Mouse (Mus musculus) liver, postnatal 0 days (tissue): ENCODE measurements around the gene Vegfc. TPM values are rescaled to one million over a fixed set of nuclear protein-coding genes. Genes with fewer than 3 reads are reported as not detected.

Experiments
- ATAC-seq: fragments of 200-750 bp; cut with Nextera tagmentation; 2 replicates; pipeline ENCODE4 v1.8.0; 2017; ENCODE audit warnings: mild to moderate bottlenecking, moderate library complexity
- DNase-seq: peaks from one replicate; pipeline ENCODE4 v3.0.0-alpha.2; 2016
- H3K27ac ChIP-seq: fragments of 300-500 bp; sonication (generic); 2 replicates; pipeline ENCODE4 v1.5.1; 2014; ENCODE audit warnings: antibody characterized with exemption, moderate library complexity, mild to moderate bottlenecking, low read depth
- H3K27me3 ChIP-seq: fragments of 300-500 bp; sonication (generic); 2 replicates; pipeline ENCODE4 v1.6.1; 2014; ENCODE audit warnings: low read length, control low read depth, mixed read lengths; ENCODE audit not compliant: insufficient read depth
- H3K36me3 ChIP-seq: fragments of 300-500 bp; sonication (generic); replicated peaks from 2 replicates; pipeline ENCODE4 v1.6.1; 2014; ENCODE audit warnings: mild to moderate bottlenecking, control low read depth, low read length, moderate library complexity, mixed read lengths; ENCODE audit not compliant: insufficient read depth
- H3K4me1 ChIP-seq: fragments of 300-500 bp; sonication (generic); 2 replicates; pipeline ENCODE4 v1.6.1; 2014; ENCODE audit warnings: antibody characterized with exemption, mild to moderate bottlenecking, control low read depth; ENCODE audit not compliant: insufficient read depth
- H3K4me2 ChIP-seq: fragments of 300-500 bp; sonication (generic); 2 replicates; pipeline ENCODE4 v1.6.1; 2014; ENCODE audit warnings: low read depth, mild to moderate bottlenecking, low read length, moderate library complexity, mixed read lengths
- H3K4me3 ChIP-seq: fragments of 300-500 bp; sonication (generic); 2 replicates; pipeline ENCODE4 v1.5.1; 2014; ENCODE audit warnings: low read depth, low read length
- H3K9ac ChIP-seq: fragments of 300-500 bp; sonication (generic); replicated peaks from 2 replicates; pipeline ENCODE4 v1.6.1; 2014; ENCODE audit warnings: mild to moderate bottlenecking, moderate library complexity
- H3K9me3 ChIP-seq: fragments of 300-500 bp; sonication (generic); 2 replicates; pipeline ENCODE4 v1.6.1; 2016; ENCODE audit warnings: mild to moderate bottlenecking, control low read depth, low read length, mixed read lengths
- CTCF ChIP-seq: sonication (generic); IDR thresholded peaks from 2 replicates; pipeline ENCODE4 v1.5.1; 2016; ENCODE audit warnings: antibody characterized with exemption, low read depth
- EP300 ChIP-seq: IDR thresholded peaks from 2 replicates; pipeline ENCODE4 v1.6.1; 2016; ENCODE audit warnings: antibody characterized with exemption, low read depth, mild to moderate bottlenecking
- WGBS: fragments of 180-500 bp; shearing (Covaris S2); extraction: QIAGEN DNeasy Blood & Tissue Kit; methylation state at CpG from one replicate; pipeline ENCODE4 v1.1.7; 2014; ENCODE audit not compliant: insufficient replicate concordance; 5-methylcytosine and 5-hydroxymethylcytosine counted together
- polyA plus RNA-seq: library from polyadenylated mRNA; unstranded; fragments of >200 nt; fragmentation: Nextera tagmentation; extraction: Ambion mirVana; gene quantifications from 2 replicates; pipeline ENCODE4 v1.2.1, GENCODE M21; 2015

Gene Vegfc
- polyA plus RNA-seq, 1 experiment from 2014 or later = 2.5 TPM

DNA sequence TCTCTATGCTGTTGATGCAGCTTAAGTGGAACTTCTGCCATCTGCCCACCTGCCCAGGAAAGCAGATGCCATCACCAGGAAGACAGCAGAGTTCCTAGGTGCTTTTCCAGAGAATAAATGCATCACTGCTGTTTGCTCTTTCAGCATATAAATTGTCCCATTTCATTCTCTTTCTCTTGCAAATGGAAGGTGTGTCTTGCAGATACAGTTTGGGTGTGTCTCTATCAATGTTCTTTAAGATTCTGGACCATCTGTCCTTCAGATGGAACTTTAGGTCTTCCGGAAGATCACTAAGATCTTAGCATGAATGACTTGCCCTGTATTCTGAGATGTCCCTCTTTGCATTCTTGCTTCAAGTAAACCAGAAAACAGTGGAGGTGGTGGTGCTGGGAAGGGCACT, 1.1 kb upstream of the Vegfc start:
- Histone ChIP-seq H3K9me3 (no peaks in the 10 kb centered on the region), H3K4me3 (peak overlapping the region; percentile 68; the same call in 1 of the 2 replicates), H3K27me3 (no peaks in the 10 kb centered on the region), H3K4me2 (peak overlapping the region; percentile 79), H3K36me3 (no peaks in the 10 kb centered on the region), H3K9ac (no peak overlapping the region; the same call in 1 of the 2 replicates), H3K27ac (no peak overlapping the region; the same call in 1 of the 2 replicates), H3K4me1 (peaks cover 3% of the 10 kb centered on the region; the same call in 1 of the 2 replicates)
- TF ChIP-seq CTCF (no peak), EP300 (no peak)
- 59% methylated on average over 1 of the region's 1 CpGs for WGBS
- ATAC-seq (no peak), DNase-seq (no peak)

DNA sequence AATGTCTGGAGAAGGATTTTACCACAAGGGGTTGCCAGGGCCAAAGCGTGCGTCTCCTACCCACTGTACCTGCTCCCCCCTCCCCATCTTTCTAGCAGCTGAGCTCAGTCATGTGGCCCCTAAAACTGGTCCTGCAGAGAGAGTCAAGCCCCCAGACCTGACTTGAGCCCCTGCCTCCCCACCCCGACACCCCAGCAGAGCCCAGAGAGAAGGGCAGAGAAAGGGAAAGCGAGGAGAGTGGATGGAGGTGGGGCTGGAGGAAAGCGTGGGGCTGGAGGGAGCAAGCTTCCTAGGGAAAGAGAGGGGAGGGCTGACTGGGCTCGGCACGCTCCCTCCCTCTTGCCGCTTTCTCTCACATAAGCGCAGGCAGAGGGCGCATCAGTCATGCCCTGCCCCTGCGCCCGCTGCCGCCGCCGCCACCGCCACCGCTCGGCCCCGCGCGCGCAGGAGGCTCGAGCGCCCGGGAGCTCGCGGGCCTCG, 575 bp upstream of the Vegfc start:
- H3K27ac ChIP-seq = peak overlapping the region; percentile 98
- 3% methylated on average over 20 of the region's 28 CpGs for WGBS
- no peak for DNase-seq

DNA sequence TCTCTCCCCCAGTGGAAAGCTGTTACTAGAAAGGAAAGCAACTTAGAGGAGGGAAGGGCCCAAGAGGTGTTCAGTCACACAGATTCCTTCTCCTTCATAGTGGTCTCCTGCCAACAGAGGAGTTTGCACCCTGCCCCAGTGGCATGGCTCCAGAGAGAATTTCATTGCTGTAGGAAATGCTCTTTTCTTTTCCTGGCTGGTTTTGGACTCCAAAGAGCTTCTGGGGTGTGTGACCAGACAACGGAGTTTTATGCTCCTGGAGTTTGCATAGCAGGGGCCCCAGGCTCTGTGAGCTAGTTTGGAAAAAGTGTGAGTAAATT, 675 bp downstream of the Vegfc start:
- ATAC-seq = peak; percentile 7; the same call in 1 of the 2 replicates
- WGBS = 7% methylated on average over 1 of the region's 1 CpGs
- no peaks in the 10 kb centered on the region for H3K27me3 ChIP-seq
- H3K36me3 ChIP-seq = no peaks in the 10 kb centered on the region
- peak overlapping the region; percentile 68 for H3K4me3 ChIP-seq
- peaks cover 3% of the 10 kb centered on the region; the same call in 1 of the 2 replicates for H3K4me1 ChIP-seq
- H3K9me3 ChIP-seq = no peaks in the 10 kb centered on the region
- DNase-seq = peak; percentile 14
- H3K9ac ChIP-seq = peak overlapping the region; percentile 61
- peak overlapping the region; percentile 79 for H3K4me2 ChIP-seq
- H3K27ac ChIP-seq = peak overlapping the region; percentile 98
- TF ChIP-seq EP300 = no peak
- no peak for TF ChIP-seq CTCF

More for the DNA sequence above, 575 bp upstream of the Vegfc start:
- peak; percentile 79 for ATAC-seq
- peaks cover 3% of the 10 kb centered on the region; the same call in 1 of the 2 replicates for H3K4me1 ChIP-seq
- H3K9me3 ChIP-seq = no peaks in the 10 kb centered on the region
- TF ChIP-seq EP300 (no peak), CTCF (peak; percentile 57)
- no peaks in the 10 kb centered on the region for H3K27me3 ChIP-seq
- no peaks in the 10 kb centered on the region for H3K36me3 ChIP-seq
- H3K4me2 ChIP-seq = peak overlapping the region; percentile 79
- H3K9ac ChIP-seq = peak overlapping the region; percentile 61
- peak overlapping the region; percentile 68 for H3K4me3 ChIP-seq

DNA sequence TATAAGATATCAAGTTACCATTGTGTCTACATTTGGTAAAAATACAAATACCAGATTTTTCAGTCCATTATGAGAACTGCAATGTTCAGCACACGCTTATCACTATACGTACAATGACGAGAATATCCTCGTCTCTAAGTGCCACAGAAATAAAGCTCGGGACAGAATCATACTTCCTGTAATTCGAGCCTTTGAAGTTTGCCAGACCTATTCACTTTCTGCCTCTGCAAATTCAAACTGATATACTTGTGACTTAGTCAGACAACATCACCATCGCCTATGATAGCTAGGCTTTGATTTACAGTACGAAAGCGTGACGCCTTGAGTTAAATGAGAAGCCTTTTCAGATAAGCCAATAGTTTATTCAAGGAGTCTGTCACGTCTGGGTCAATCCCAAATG, 1.6 kb downstream of the Vegfc start:
- Histone ChIP-seq H3K4me2 (peak overlapping the region; percentile 79), H3K4me1 (peaks cover 3% of the 10 kb centered on the region; the same call in 1 of the 2 replicates), H3K9me3 (no peaks in the 10 kb centered on the region), H3K36me3 (no peaks in the 10 kb centered on the region), H3K27me3 (no peaks in the 10 kb centered on the region), H3K4me3 (peak overlapping the region; percentile 12; the same call in 1 of the 2 replicates), H3K27ac (peak overlapping the region; percentile 4; the same call in 1 of the 2 replicates), H3K9ac (no peak overlapping the region)
- DNase-seq (no peak), ATAC-seq (no peak)
- TF ChIP-seq CTCF (no peak), EP300 (no peak)
- 17% methylated on average over 11 of the region's 11 CpGs for WGBS

DNA sequence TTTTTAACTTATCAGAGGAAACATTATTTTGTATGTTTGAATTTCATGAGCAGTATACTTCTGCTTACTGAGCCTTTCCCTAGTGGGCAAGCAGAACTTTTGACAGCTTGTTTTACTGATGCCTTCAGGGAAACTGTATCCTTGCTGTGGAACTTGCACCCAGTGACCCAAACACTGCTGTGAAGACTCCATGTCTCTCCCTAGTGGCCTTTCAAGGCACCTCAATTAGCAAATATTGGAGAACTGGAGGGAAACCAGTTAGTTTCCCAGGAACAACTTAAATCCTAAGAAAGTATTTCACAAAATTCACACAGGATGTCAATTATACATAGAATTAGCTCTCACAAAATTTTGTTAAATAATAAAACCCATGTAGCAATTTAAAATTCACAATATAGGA, 2.2 kb downstream of the Vegfc start:
- Histone ChIP-seq H3K4me2 (no peak overlapping the region), H3K27me3 (no peaks in the 10 kb centered on the region), H3K36me3 (no peaks in the 10 kb centered on the region), H3K4me3 (no peak overlapping the region), H3K4me1 (peaks cover 3% of the 10 kb centered on the region; the same call in 1 of the 2 replicates), H3K9me3 (no peaks in the 10 kb centered on the region), H3K9ac (no peak overlapping the region), H3K27ac (no peak overlapping the region)
- DNase-seq = no peak
- no peak for TF ChIP-seq EP300
- peak; percentile 62 for TF ChIP-seq CTCF
- ATAC-seq = no peak

DNA sequence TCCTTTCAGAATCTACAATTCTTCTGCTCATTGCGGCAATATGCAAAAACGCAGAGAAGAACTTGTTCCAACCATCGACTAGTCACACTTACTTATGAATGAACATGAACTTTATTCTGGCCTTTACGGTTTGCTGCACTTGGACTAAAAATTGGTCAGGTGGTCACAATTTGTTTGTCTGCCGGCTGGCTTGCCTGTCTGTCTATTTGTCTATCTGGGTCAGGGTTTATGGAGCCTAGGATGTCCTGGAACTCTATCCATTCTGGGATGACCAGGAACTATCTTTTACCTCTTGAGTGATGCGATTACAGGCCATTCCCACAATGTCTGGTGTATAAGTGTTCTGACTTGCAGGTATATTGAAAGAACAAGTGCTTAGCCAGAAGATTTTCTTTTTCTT, 8.5 kb downstream of the Vegfc start:
- DNase-seq (no peak), ATAC-seq (peak; percentile 76)
- no peak overlapping the region for H3K4me3 ChIP-seq
- no peak overlapping the region for H3K27ac ChIP-seq
- TF ChIP-seq CTCF = no peak
- TF ChIP-seq EP300 = no peak
- no peak overlapping the region for H3K9ac ChIP-seq
- 54% methylated on average over 6 of the region's 6 CpGs for WGBS
- no peaks in the 10 kb centered on the region for H3K27me3 ChIP-seq
- H3K9me3 ChIP-seq = no peaks in the 10 kb centered on the region
- H3K36me3 ChIP-seq = no peaks in the 10 kb centered on the region
- H3K4me1 ChIP-seq = no peaks in the 10 kb centered on the region
- H3K4me2 ChIP-seq = no peak overlapping the region

DNA sequence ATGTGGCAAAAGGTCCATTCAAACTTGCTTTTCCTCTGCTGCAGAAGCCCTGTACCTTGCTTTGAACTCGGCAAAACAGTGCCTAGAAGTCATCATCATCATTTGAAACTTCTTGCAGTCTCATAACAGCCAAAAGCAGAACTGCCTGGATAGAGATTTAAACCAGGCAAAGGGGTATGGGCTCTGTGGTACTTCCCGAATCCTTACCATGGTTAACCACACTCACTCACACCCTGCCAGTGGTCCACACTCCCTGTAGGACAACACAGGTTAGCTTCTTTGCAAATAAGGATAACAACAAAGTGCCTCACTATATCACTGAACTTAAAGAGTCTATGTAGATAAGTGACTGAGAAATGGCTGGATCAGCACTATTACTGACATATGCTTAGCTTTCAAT, 9.7 kb downstream of the Vegfc start:
- Histone ChIP-seq H3K4me2 (no peak overlapping the region), H3K36me3 (no peaks in the 10 kb centered on the region), H3K27me3 (no peaks in the 10 kb centered on the region), H3K9ac (no peak overlapping the region), H3K4me3 (no peak overlapping the region), H3K9me3 (no peaks in the 10 kb centered on the region), H3K4me1 (no peaks in the 10 kb centered on the region), H3K27ac (no peak overlapping the region)
- ATAC-seq (no peak), DNase-seq (no peak)
- TF ChIP-seq CTCF (no peak), EP300 (no peak)
- 30% methylated on average over 2 of the region's 2 CpGs for WGBS
